Mouse (Mus musculus) forebrain, embryonic 13.5 days (tissue): ENCODE measurements around the gene Nmnat3. TPM values are rescaled to one million over a fixed set of nuclear protein-coding genes. Genes with fewer than 3 reads are reported as not detected.

Experiments
- ATAC-seq: fragments of 200-750 bp; cut with Nextera tagmentation; 2 replicates; pipeline ENCODE4 v1.8.0; 2017
- H3K27ac ChIP-seq: fragments of 300-500 bp; sonication (generic); 2 replicates; pipeline ENCODE4 v1.5.1; 2015; ENCODE audit warnings: inconsistent platforms, mild to moderate bottlenecking, moderate library complexity
- H3K27me3 ChIP-seq: fragments of 300-500 bp; sonication (generic); 2 replicates; pipeline ENCODE4 v1.6.1; 2015; ENCODE audit warnings: mild to moderate bottlenecking, inconsistent platforms
- H3K36me3 ChIP-seq: fragments of 300-500 bp; sonication (generic); 2 replicates; pipeline ENCODE4 v1.6.1; 2015; ENCODE audit warnings: mild to moderate bottlenecking, inconsistent platforms; ENCODE audit not compliant: poor library complexity, severe bottlenecking
- H3K4me1 ChIP-seq: fragments of 300-500 bp; sonication (generic); 2 replicates; pipeline ENCODE4 v1.6.1; 2015; ENCODE audit warnings: inconsistent platforms
- H3K4me2 ChIP-seq: fragments of 300-500 bp; sonication (generic); 2 replicates; pipeline ENCODE4 v1.6.1; 2015; ENCODE audit warnings: inconsistent platforms, mild to moderate bottlenecking, moderate library complexity
- H3K4me3 ChIP-seq: fragments of 300-500 bp; sonication (generic); 2 replicates; pipeline ENCODE4 v1.5.1; 2015; ENCODE audit warnings: mild to moderate bottlenecking, inconsistent platforms
- H3K9ac ChIP-seq: fragments of 300-500 bp; sonication (generic); 2 replicates; pipeline ENCODE4 v1.6.1; 2015; ENCODE audit warnings: mild to moderate bottlenecking, inconsistent platforms
- H3K9me3 ChIP-seq: fragments of 300-500 bp; sonication (generic); replicated peaks from 2 replicates; pipeline ENCODE4 v1.6.1; 2016; ENCODE audit warnings: inconsistent platforms
- WGBS: fragments of 180-500 bp; shearing (Covaris S2); methylation state at CpG from one replicate; pipeline ENCODE4 v1.1.7; 2015; 5-methylcytosine and 5-hydroxymethylcytosine counted together
- polyA plus RNA-seq: library from polyadenylated mRNA; unstranded; fragments of >200 nt; fragmentation: Nextera tagmentation; extraction: Ambion mirVana; gene quantifications from 2 replicates; pipeline ENCODE4 v1.2.1, GENCODE M21; 2015

Nmnat3 gene
- polyA plus RNA-seq, 1 experiment from 2014 or later, result 2.3 TPM

GRCm38 (mm10) chr9:98429806-98430205 is 142.6 kb downstream of the Nmnat3 start:
- 9% methylated on average over 7 of the region's 7 CpGs for WGBS
- Histone ChIP-seq H3K9ac (no peak overlapping the region), H3K4me3 (no peak overlapping the region), H3K9me3 (no peaks in the 10 kb centered on the region), H3K4me1 (peaks cover 53% of the 10 kb centered on the region), H3K4me2 (0 out of 2 replicates have a peak overlapping the region, but pooled peaks have one; percentile 0), H3K27me3 (peaks cover 31% of the 10 kb centered on the region), H3K27ac (no peak overlapping the region), H3K36me3 (peaks cover 3% of the 10 kb centered on the region; the same call in 1 of the 2 replicates)
- ATAC-seq, result no peak

GRCm38 (mm10) chr9:98430528-98430927 is 143.3 kb downstream of the Nmnat3 start:
- no peak overlapping the region for H3K4me2 ChIP-seq
- no peak overlapping the region for H3K27ac ChIP-seq
- H3K36me3 ChIP-seq, result peaks cover 3% of the 10 kb centered on the region; the same call in 1 of the 2 replicates
- H3K27me3 ChIP-seq, result peaks cover 26% of the 10 kb centered on the region
- H3K4me1 ChIP-seq, result peaks cover 48% of the 10 kb centered on the region
- 67% methylated on average over 3 of the region's 3 CpGs for WGBS
- H3K9ac ChIP-seq, result no peak overlapping the region
- no peak overlapping the region for H3K4me3 ChIP-seq
- no peaks in the 10 kb centered on the region for H3K9me3 ChIP-seq
- ATAC-seq, result no peak

GRCm38 (mm10) chr9:98433021-98433420 is 145.8 kb downstream of the Nmnat3 start:
- H3K4me2 ChIP-seq, result no peak overlapping the region
- H3K27ac ChIP-seq, result no peak overlapping the region
- WGBS, result 34% methylated on average over 2 of the region's 2 CpGs
- no peak overlapping the region for H3K9ac ChIP-seq
- H3K36me3 ChIP-seq, result peaks cover 3% of the 10 kb centered on the region; the same call in 1 of the 2 replicates
- ATAC-seq, result no peak
- H3K4me1 ChIP-seq, result peaks cover 31% of the 10 kb centered on the region
- H3K9me3 ChIP-seq, result no peaks in the 10 kb centered on the region
- H3K27me3 ChIP-seq, result peaks cover 15% of the 10 kb centered on the region
- H3K4me3 ChIP-seq, result no peak overlapping the region

- H3K9ac ChIP-seq, result no peak overlapping the region
- WGBS, result 32% methylated on average over 4 of the region's 4 CpGs
- ATAC-seq, result no peak
- no peak overlapping the region for H3K4me2 ChIP-seq
- no peak overlapping the region for H3K27ac ChIP-seq
- H3K9me3 ChIP-seq, result no peaks in the 10 kb centered on the region
- peaks cover 13% of the 10 kb centered on the region for H3K27me3 ChIP-seq
- peaks cover 3% of the 10 kb centered on the region; the same call in 1 of the 2 replicates for H3K36me3 ChIP-seq
- H3K4me3 ChIP-seq, result no peak overlapping the region
- H3K4me1 ChIP-seq, result peaks cover 30% of the 10 kb centered on the region
These were observed 146.8 kb downstream of the Nmnat3 start for GRCm38 (mm10) chr9:98433956-98434588.

GRCm38 (mm10) chr9:98437819-98438218 is 150.6 kb downstream of the Nmnat3 start:
- Histone ChIP-seq H3K4me2 (no peak overlapping the region), H3K9ac (no peak overlapping the region), H3K9me3 (no peaks in the 10 kb centered on the region), H3K36me3 (no peaks in the 10 kb centered on the region), H3K4me3 (no peak overlapping the region), H3K4me1 (peaks cover 18% of the 10 kb centered on the region), H3K27me3 (peaks cover 15% of the 10 kb centered on the region), H3K27ac (no peak overlapping the region)
- WGBS, result 88% methylated on average over 4 of the region's 4 CpGs
- ATAC-seq, result no peak

- no peaks in the 10 kb centered on the region for H3K9me3 ChIP-seq
- H3K27me3 ChIP-seq, result peaks cover 15% of the 10 kb centered on the region
- no peak for ATAC-seq
- no peaks in the 10 kb centered on the region for H3K36me3 ChIP-seq
- peaks cover 8% of the 10 kb centered on the region for H3K4me1 ChIP-seq
- no peak overlapping the region for H3K4me2 ChIP-seq
- 66% methylated on average over 3 of the region's 3 CpGs for WGBS
- H3K9ac ChIP-seq, result no peak overlapping the region
- H3K27ac ChIP-seq, result no peak overlapping the region
- H3K4me3 ChIP-seq, result no peak overlapping the region
These were observed 151.9 kb downstream of the Nmnat3 start for GRCm38 (mm10) chr9:98439091-98439490.

GRCm38 (mm10) chr9:98442638-98443037 is 155.4 kb downstream of the Nmnat3 start:
- H3K9ac ChIP-seq, result no peak overlapping the region
- no peaks in the 10 kb centered on the region for H3K9me3 ChIP-seq
- ATAC-seq, result no peak
- WGBS, result 42% methylated on average over 5 of the region's 5 CpGs
- peaks cover 18% of the 10 kb centered on the region for H3K4me1 ChIP-seq
- no peak overlapping the region for H3K27ac ChIP-seq
- 0 out of 2 replicates have a peak, but pooled peaks cover 6% of the 10 kb centered on the region for H3K27me3 ChIP-seq
- no peak overlapping the region for H3K4me2 ChIP-seq
- no peak overlapping the region for H3K4me3 ChIP-seq
- peaks cover 24% of the 10 kb centered on the region for H3K36me3 ChIP-seq

- no peak overlapping the region for H3K27ac ChIP-seq
- 80% methylated on average over 9 of the region's 9 CpGs for WGBS
- 0 out of 2 replicates have a peak, but pooled peaks cover 6% of the 10 kb centered on the region for H3K27me3 ChIP-seq
- no peak for ATAC-seq
- H3K4me3 ChIP-seq, result no peak overlapping the region
- no peak overlapping the region for H3K4me2 ChIP-seq
- no peak overlapping the region for H3K9ac ChIP-seq
- peaks cover 24% of the 10 kb centered on the region for H3K36me3 ChIP-seq
- peaks cover 15% of the 10 kb centered on the region; the same call in 1 of the 2 replicates for H3K4me1 ChIP-seq
- H3K9me3 ChIP-seq, result no peaks in the 10 kb centered on the region
These were observed 158.3 kb downstream of the Nmnat3 start for GRCm38 (mm10) chr9:98445359-98446149.

GRCm38 (mm10) chr9:98450976-98451375 is 163.7 kb downstream of the Nmnat3 start:
- Histone ChIP-seq H3K4me2 (no peak overlapping the region), H3K4me1 (0 out of 2 replicates have a peak, but pooled peaks cover 4% of the 10 kb centered on the region), H3K4me3 (no peak overlapping the region), H3K9me3 (no peaks in the 10 kb centered on the region), H3K27ac (no peak overlapping the region), H3K36me3 (peaks cover 8% of the 10 kb centered on the region; the same call in 1 of the 2 replicates), H3K9ac (no peak overlapping the region), H3K27me3 (no peaks in the 10 kb centered on the region)
- no peak for ATAC-seq
- WGBS, result 73% methylated on average over 1 of the region's 1 CpGs

GRCm38 (mm10) chr9:98466709-98467108 is 179.5 kb downstream of the Nmnat3 start:
- no peak overlapping the region for H3K4me3 ChIP-seq
- no peaks in the 10 kb centered on the region for H3K4me1 ChIP-seq
- no peak for ATAC-seq
- H3K27me3 ChIP-seq, result no peaks in the 10 kb centered on the region
- WGBS, result 71% methylated on average over 2 of the region's 2 CpGs
- no peak overlapping the region for H3K27ac ChIP-seq
- H3K36me3 ChIP-seq, result no peaks in the 10 kb centered on the region
- H3K9me3 ChIP-seq, result no peaks in the 10 kb centered on the region
- H3K9ac ChIP-seq, result no peak overlapping the region
- H3K4me2 ChIP-seq, result no peak overlapping the region
